Mouse (Mus musculus): ENCODE data around the gene Glra1. TPM values are rescaled to one million over a fixed set of nuclear protein-coding genes. Genes with fewer than 3 reads are reported as not detected.

Glra1 gene
- total RNA-seq, 4 experiments from 2014 or later = not detected

Small RNAs within 50 kb of the gene (microRNA-seq; reads per million reads assigned to microRNA genes)
- gene Mir7652 = not detected

Other genes with a start within 250 kb of the Glra1 start
- 100 to 1,000 TPM; 202 to 357 (median 299) TPM for gene Sparc, start 185.0 kb downstream of the Glra1 start, total RNA-seq (2022)
- gene Atox1, start 147.0 kb downstream of the Glra1 start, total RNA-seq (2022) = 100 to 1,000 TPM in 3 of 4 experiments, 10 to 100 TPM in 1; 94.6 to 115 (median 104) TPM
- 10 to 100 TPM; 39.4 to 45.2 (median 42.4) TPM for gene G3bp1, start 138.5 kb downstream of the Glra1 start, total RNA-seq (2022)

Data from heart, adult 8-10 months (tissue).